Mouse (Mus musculus): ENCODE results near the gene Phlpp1.

DNA sequence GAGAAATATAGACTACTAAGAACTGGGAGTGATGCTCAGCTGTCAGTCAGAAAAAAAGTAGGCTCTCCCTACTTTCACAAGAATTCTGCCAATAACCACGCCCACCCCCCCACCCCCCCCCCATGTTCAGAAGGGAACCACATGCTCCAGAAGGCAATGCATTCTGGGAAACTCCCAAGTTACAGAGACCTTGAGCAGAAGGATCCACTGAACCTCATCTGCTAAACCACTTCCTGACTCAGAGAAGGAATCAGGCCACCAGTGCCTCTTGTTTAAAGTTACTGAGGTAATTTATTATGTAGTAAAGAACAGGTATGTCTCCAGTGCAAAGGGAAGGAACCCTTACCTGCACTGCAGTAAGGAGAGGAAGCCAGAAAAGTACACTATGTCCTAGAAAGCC, 26.5 kb upstream of the Phlpp1 start:
- TF ChIP-seq CTCF (IDR thresholded peaks at IDR 0.05; ENCODE audit: low read depth, low read length) (no peak), POLR2A (IDR thresholded peaks at IDR 0.05; ENCODE audit: extremely low read depth, insufficient read depth, low read length) (no peak)

All from liver, adult 2 months (tissue).